Comparison of ENCODE assay signal across 8 mouse cellular contexts in genomic region chr12:79347643-79348042, GRCm38 (mm10). TPM values are rescaled to one million over a fixed set of nuclear protein-coding genes. Genes with fewer than 3 reads are reported as not detected.
DNase-seq lines count a peak whose midpoint lies in the region; ATAC-seq and TF ChIP-seq lines count a peak whose summit lies in the region.

No protein-coding gene starts in this region.

- ATAC-seq in kidney, embryonic 14.5 days (ENCODE audit: low FRiP score, low TSS enrichment) = peak; percentile 60; the same call in 1 of the 2 replicates
- ATAC-seq in limb, embryonic 14.5 days (ENCODE audit: low FRiP score, low read depth) = peak; percentile 85

- no peak overlapping the region for H3K27ac ChIP-seq in heart, adult 2 months
- no peak overlapping the region for H3K27ac ChIP-seq in kidney, embryonic 14.5 days (ENCODE audit: low read depth, low read length)
- H3K27ac ChIP-seq in limb, embryonic 14.5 days (replicated peaks; ENCODE audit: low read depth, low read length) = no peak overlapping the region

- H3K9ac ChIP-seq in heart, adult 2 months (ENCODE audit: low read depth, low read length) = no peak overlapping the region
- H3K9ac ChIP-seq in kidney, embryonic 14.5 days (ENCODE audit: low read depth, low read length) = peak overlapping the region; percentile 28; the same call in 1 of the 2 replicates
- H3K9ac ChIP-seq in limb, embryonic 14.5 days (ENCODE audit: low read depth, low read length, severe bottlenecking) = no peak overlapping the region

- H3K79me2 ChIP-seq in heart, adult 2 months (replicated peaks; ENCODE audit: control insufficient read depth, insufficient read depth, low read length) = no peaks in the 10 kb centered on the region

- H3K9me3 ChIP-seq in kidney, embryonic 14.5 days (ENCODE audit: control insufficient read depth, low read length) = no peaks in the 10 kb centered on the region
- no peaks in the 10 kb centered on the region for H3K9me3 ChIP-seq in limb, embryonic 14.5 days (ENCODE audit: control insufficient read depth, low read length)

- no peak for TF ChIP-seq POLR2A in heart, adult 2 months (IDR thresholded peaks at IDR 0.05; ENCODE audit: insufficient read depth, low read depth, low read length)
- no peak for TF ChIP-seq POLR2A in limb, embryonic 14.5 days (IDR thresholded peaks at IDR 0.05; ENCODE audit: borderline replicate concordance, extremely low read depth, insufficient read depth, insufficient read length)

- TF ChIP-seq CTCF in heart, adult 2 months (IDR thresholded peaks at IDR 0.05) = peak; percentile 87

- no peak overlapping the region for H3K4me2 ChIP-seq in kidney, embryonic 14.5 days (replicated peaks; ENCODE audit: low read depth, low read length)
- H3K4me2 ChIP-seq in limb, embryonic 14.5 days (replicated peaks; ENCODE audit: low read depth, low read length, severe bottlenecking) = no peak overlapping the region

- peak; percentile 78 for DNase-seq in CD4-positive, CD25-positive, alpha-beta regulatory T cell, adult 2 months (ENCODE audit: low read depth, low spot score)
- DNase-seq in adrenal gland, adult 2 months = peak; percentile 63
- peak; percentile 64 for DNase-seq in embryo, embryonic 11.5 days (ENCODE audit: low read depth, low spot score)
- peak; percentile 31 to 45 for DNase-seq in heart, adult 2 months
- DNase-seq in limb, embryonic 14.5 days (ENCODE audit: low spot score) = peak; percentile 88
- peak; percentile 78 for DNase-seq in naive thymus-derived CD4-positive, alpha-beta T cell, adult 2 months (ENCODE audit: low read depth)
- DNase-seq in testis, postnatal 14 days (ENCODE audit: low spot score) = peak; percentile 54

- H3K27me3 ChIP-seq in heart, adult 2 months (ENCODE audit: control insufficient read depth, insufficient read depth, low read length) = no peaks in the 10 kb centered on the region
- no peaks in the 10 kb centered on the region for H3K27me3 ChIP-seq in kidney, embryonic 14.5 days (ENCODE audit: control insufficient read depth, insufficient read depth, low read length)
- H3K27me3 ChIP-seq in limb, embryonic 14.5 days (ENCODE audit: control insufficient read depth, insufficient read depth, low read length) = no peaks in the 10 kb centered on the region

- H3K4me1 ChIP-seq in heart, adult 2 months (ENCODE audit: control insufficient read depth, insufficient read depth, low read length) = peaks cover 4% of the 10 kb centered on the region
- 0 out of 2 replicates have a peak, but pooled peaks cover 7% of the 10 kb centered on the region for H3K4me1 ChIP-seq in kidney, embryonic 14.5 days (ENCODE audit: control insufficient read depth, insufficient read depth, low read length)
- H3K4me1 ChIP-seq in limb, embryonic 14.5 days (ENCODE audit: control insufficient read depth, insufficient read depth, low read length) = peaks cover 20% of the 10 kb centered on the region; the same call in 1 of the 2 replicates

- peaks cover 6% of the 10 kb centered on the region for H3K36me3 ChIP-seq in heart, adult 2 months (ENCODE audit: control insufficient read depth, insufficient read depth, low read length)
- no peaks in the 10 kb centered on the region for H3K36me3 ChIP-seq in kidney, embryonic 14.5 days (ENCODE audit: control insufficient read depth, insufficient read depth, low read length)
- H3K36me3 ChIP-seq in limb, embryonic 14.5 days (ENCODE audit: control insufficient read depth, insufficient read depth, low read length) = no peaks in the 10 kb centered on the region

- TF ChIP-seq EP300 in heart, adult 2 months (IDR thresholded peaks at IDR 0.05; ENCODE audit: insufficient read depth, low read depth, low read length) = no peak

- WGBS in heart, adult 2 months = 7% methylated on average over 6 of the region's 6 CpGs
- 9% methylated on average over 6 of the region's 6 CpGs for WGBS in kidney, embryonic 14.5 days
- 10% methylated on average over 6 of the region's 6 CpGs for WGBS in limb, embryonic 14.5 days

- no peak overlapping the region for H3K4me3 ChIP-seq in heart, adult 2 months
- H3K4me3 ChIP-seq in kidney, embryonic 14.5 days (ENCODE audit: low read length) = no peak overlapping the region
- H3K4me3 ChIP-seq in limb, embryonic 14.5 days (replicated peaks; ENCODE audit: low read length) = no peak overlapping the region

- intact Hi-C loops in heart, adult 2 months (cut with DNase I) = no loop called here

RNA-seq across cellular contexts. Expression of gene Rad51b, which starts 50.6 kb away (rescaled TPM):
- total RNA-seq in adrenal gland, adult 2 months (2021) = under 1 TPM; 0.45 to 0.49 TPM
- polyA plus RNA-seq in adrenal gland, adult 2 months (2012; rRNA removed) = 0.07 and 0.08 TPM in 2 replicates
- total RNA-seq in heart, adult 2 months (2021) = under 1 TPM; 0.47 to 0.50 TPM
- polyA plus RNA-seq in heart, adult 2 months (2012; rRNA removed) = 0.26 and 0.49 TPM in 2 replicates
- polyA plus RNA-seq in kidney, embryonic 14.5 days (2014; fragmentation: Nextera tagmentation; extraction: Ambion mirVana) = 7.2 and 8.5 TPM in 2 replicates
- 2.7 and 3.2 TPM in 2 replicates for polyA plus RNA-seq in limb, embryonic 14.5 days (2012; rRNA removed)
- 5.7 and 6.5 TPM in 2 replicates for polyA plus RNA-seq in limb, embryonic 14.5 days (2014; fragmentation: Nextera tagmentation; extraction: Ambion mirVana)

RNA-seq across cellular contexts. Expression of gene Zfyve26, which starts 51.5 kb away (rescaled TPM):
- 10 to 100 TPM; 19.7 to 23.0 TPM for total RNA-seq in adrenal gland, adult 2 months (2021)
- 10.5 and 11.2 TPM in 2 replicates for polyA plus RNA-seq in adrenal gland, adult 2 months (2012; rRNA removed)
- 10 to 100 TPM; 14.3 to 14.8 TPM for total RNA-seq in heart, adult 2 months (2021)
- 10.8 and 13.3 TPM in 2 replicates for polyA plus RNA-seq in heart, adult 2 months (2012; rRNA removed)
- 12.8 and 19.4 TPM in 2 replicates for polyA plus RNA-seq in kidney, embryonic 14.5 days (2014; fragmentation: Nextera tagmentation; extraction: Ambion mirVana)
- polyA plus RNA-seq in limb, embryonic 14.5 days (2012; rRNA removed) = 29.7 and 32.2 TPM in 2 replicates
- 16.8 and 20.3 TPM in 2 replicates for polyA plus RNA-seq in limb, embryonic 14.5 days (2014; fragmentation: Nextera tagmentation; extraction: Ambion mirVana)

Comparison
In these comparisons a context has a peak if more than half of its experiments do, and no peak if none do; other contexts are left out.
1. DNase-seq: peak in every context shown above with its lines; median percentile 88 in limb, embryonic 14.5 days; 78 in CD4-positive, CD25-positive, alpha-beta regulatory T cell, adult 2 months; 78 in naive thymus-derived CD4-positive, alpha-beta T cell, adult 2 months; 64 in embryo, embryonic 11.5 days; 63 in adrenal gland, adult 2 months; 54 in testis, postnatal 14 days; 38 in heart, adult 2 months.